Mouse (Mus musculus) liver, embryonic 11.5 days (tissue): Measurements from ENCODE around the gene Car10. TPM values are rescaled to one million over a fixed set of nuclear protein-coding genes. Genes with fewer than 3 reads are reported as not detected.

Experiments used
- ATAC-seq: fragments of 200-750 bp; cut with Nextera tagmentation; replicated peaks from 2 replicates; pipeline ENCODE4 v1.8.0; 2017; ENCODE audit warnings: moderate number of reproducible peaks, mild to moderate bottlenecking, moderate TSS enrichment, moderate library complexity; ENCODE audit not compliant: low FRiP score
- DNase-seq: peaks from one replicate; pipeline ENCODE4 v3.0.0-alpha.2; 2017; ENCODE audit warnings: low spot score
- H3K27ac ChIP-seq: fragments of 300-500 bp; sonication (generic); 2 replicates; pipeline ENCODE4 v1.5.1; 2014; ENCODE audit warnings: mild to moderate bottlenecking, low read depth, low read length, control low read depth
- H3K27me3 ChIP-seq: fragments of 300-500 bp; sonication (generic); replicated peaks from 2 replicates; pipeline ENCODE4 v1.6.1; 2014; ENCODE audit warnings: low read length, mixed read lengths; ENCODE audit not compliant: control insufficient read depth, insufficient read depth
- H3K36me3 ChIP-seq: fragments of 300-500 bp; sonication (generic); 2 replicates; pipeline ENCODE4 v1.6.1; 2014; ENCODE audit warnings: mild to moderate bottlenecking, low read length, moderate library complexity, mixed read lengths; ENCODE audit not compliant: control insufficient read depth, insufficient read depth
- H3K4me1 ChIP-seq: fragments of 300-500 bp; sonication (generic); replicated peaks from 2 replicates; pipeline ENCODE4 v1.6.1; 2014; ENCODE audit warnings: low read length, mixed read lengths; ENCODE audit not compliant: control insufficient read depth, insufficient read depth
- H3K4me2 ChIP-seq: fragments of 300-500 bp; sonication (generic); 2 replicates; pipeline ENCODE4 v1.6.1; 2014; ENCODE audit warnings: mild to moderate bottlenecking, control low read depth, moderate library complexity
- H3K4me3 ChIP-seq: fragments of 300-500 bp; sonication (generic); 2 replicates; pipeline ENCODE4 v1.5.1; 2014; ENCODE audit warnings: low read depth, low read length, control low read depth
- H3K9ac ChIP-seq: fragments of 300-500 bp; sonication (generic); 2 replicates; pipeline ENCODE4 v1.6.1; 2014; ENCODE audit warnings: low read depth, low read length, control low read depth
- H3K9me3 ChIP-seq: fragments of 300-500 bp; sonication (generic); 2 replicates; pipeline ENCODE4 v1.6.1; 2016; ENCODE audit warnings: low read length, inconsistent platforms, mixed read lengths; ENCODE audit not compliant: control insufficient read depth
- WGBS: fragments of 180-500 bp; shearing (Covaris S2); extraction: QIAGEN DNeasy Blood & Tissue Kit; methylation state at CpG from one replicate; pipeline ENCODE4 v1.1.7; 2014; 5-methylcytosine and 5-hydroxymethylcytosine counted together
- polyA plus RNA-seq: library from polyadenylated mRNA; unstranded; fragments of >200 nt; fragmentation: Nextera tagmentation; extraction: Ambion mirVana; gene quantifications from 2 replicates; pipeline ENCODE4 v1.2.1, GENCODE M21; 2014

Gene Car10
- polyA plus RNA-seq, 1 experiment from 2014 or later, result 0.18 TPM

GRCm38 (mm10) chr11:93503469-93503868 is 405.6 kb downstream of the Car10 start:
- Histone ChIP-seq H3K4me3 (no peak overlapping the region), H3K9me3 (no peaks in the 10 kb centered on the region), H3K9ac (no peak overlapping the region), H3K27ac (no peak overlapping the region), H3K4me1 (no peaks in the 10 kb centered on the region), H3K36me3 (no peaks in the 10 kb centered on the region), H3K4me2 (no peak overlapping the region), H3K27me3 (no peaks in the 10 kb centered on the region)
- 27% methylated on average over 2 of the region's 2 CpGs for WGBS
- DNase-seq (no peak), ATAC-seq (no peak)

- no peak for ATAC-seq
These were observed 411.9 kb downstream of the Car10 start for GRCm38 (mm10) chr11:93509527-93510235.

GRCm38 (mm10) chr11:93512843-93513242 is 415.0 kb downstream of the Car10 start:
- Histone ChIP-seq H3K36me3 (no peaks in the 10 kb centered on the region), H3K9me3 (no peaks in the 10 kb centered on the region), H3K9ac (no peak overlapping the region), H3K4me3 (no peak overlapping the region), H3K4me2 (no peak overlapping the region), H3K27ac (no peak overlapping the region), H3K27me3 (no peaks in the 10 kb centered on the region), H3K4me1 (no peaks in the 10 kb centered on the region)
- DNase-seq, result no peak
- no peak for ATAC-seq
- WGBS, result 72% methylated on average over 2 of the region's 2 CpGs

More at GRCm38 (mm10) chr11:93509527-93510235, 411.9 kb downstream of the Car10 start:
- no peak overlapping the region for H3K27ac ChIP-seq
- no peak overlapping the region for H3K9ac ChIP-seq
- H3K36me3 ChIP-seq, result no peaks in the 10 kb centered on the region
- H3K9me3 ChIP-seq, result no peaks in the 10 kb centered on the region
- H3K4me2 ChIP-seq, result no peak overlapping the region
- DNase-seq, result no peak
- 78% methylated on average over 11 of the region's 11 CpGs for WGBS
- no peak overlapping the region for H3K4me3 ChIP-seq
- H3K27me3 ChIP-seq, result no peaks in the 10 kb centered on the region
- H3K4me1 ChIP-seq, result no peaks in the 10 kb centered on the region

GRCm38 (mm10) chr11:93514396-93514795 is 416.6 kb downstream of the Car10 start:
- no peaks in the 10 kb centered on the region for H3K9me3 ChIP-seq
- no peak for DNase-seq
- ATAC-seq, result no peak
- H3K9ac ChIP-seq, result no peak overlapping the region
- H3K4me1 ChIP-seq, result no peaks in the 10 kb centered on the region
- H3K27ac ChIP-seq, result no peak overlapping the region
- 23% methylated on average over 2 of the region's 2 CpGs for WGBS
- no peaks in the 10 kb centered on the region for H3K27me3 ChIP-seq
- no peaks in the 10 kb centered on the region for H3K36me3 ChIP-seq
- H3K4me3 ChIP-seq, result no peak overlapping the region
- H3K4me2 ChIP-seq, result no peak overlapping the region

- ATAC-seq, result no peak
- Histone ChIP-seq H3K36me3 (no peaks in the 10 kb centered on the region), H3K4me1 (no peaks in the 10 kb centered on the region), H3K9ac (no peak overlapping the region), H3K27ac (no peak overlapping the region), H3K9me3 (no peaks in the 10 kb centered on the region), H3K4me2 (no peak overlapping the region), H3K27me3 (no peaks in the 10 kb centered on the region), H3K4me3 (no peak overlapping the region)
- no peak for DNase-seq
- WGBS, result 82% methylated on average over 6 of the region's 6 CpGs
These were observed 417.7 kb downstream of the Car10 start for GRCm38 (mm10) chr11:93515566-93515965.

- WGBS, result 79% methylated on average over 9 of the region's 9 CpGs
- no peak overlapping the region for H3K4me2 ChIP-seq
- H3K27ac ChIP-seq, result no peak overlapping the region
- no peak for DNase-seq
- H3K27me3 ChIP-seq, result no peaks in the 10 kb centered on the region
- H3K4me1 ChIP-seq, result no peaks in the 10 kb centered on the region
- H3K9me3 ChIP-seq, result no peaks in the 10 kb centered on the region
- ATAC-seq, result no peak
- no peaks in the 10 kb centered on the region for H3K36me3 ChIP-seq
- no peak overlapping the region for H3K4me3 ChIP-seq
- H3K9ac ChIP-seq, result no peak overlapping the region
These were observed 418.4 kb downstream of the Car10 start for GRCm38 (mm10) chr11:93516216-93516615.

GRCm38 (mm10) chr11:93516946-93517345 is 419.1 kb downstream of the Car10 start:
- no peaks in the 10 kb centered on the region for H3K9me3 ChIP-seq
- H3K4me2 ChIP-seq, result no peak overlapping the region
- no peak overlapping the region for H3K27ac ChIP-seq
- H3K9ac ChIP-seq, result no peak overlapping the region
- ATAC-seq (no peak), DNase-seq (no peak)
- H3K27me3 ChIP-seq, result no peaks in the 10 kb centered on the region
- no peaks in the 10 kb centered on the region for H3K4me1 ChIP-seq
- H3K36me3 ChIP-seq, result no peaks in the 10 kb centered on the region
- H3K4me3 ChIP-seq, result no peak overlapping the region
- WGBS, result 59% methylated on average over 2 of the region's 2 CpGs

- ATAC-seq (no peak), DNase-seq (no peak)
- H3K36me3 ChIP-seq, result no peaks in the 10 kb centered on the region
- H3K4me2 ChIP-seq, result no peak overlapping the region
- no peak overlapping the region for H3K9ac ChIP-seq
- no peaks in the 10 kb centered on the region for H3K4me1 ChIP-seq
- H3K27ac ChIP-seq, result no peak overlapping the region
- H3K27me3 ChIP-seq, result no peaks in the 10 kb centered on the region
- 66% methylated on average over 3 of the region's 3 CpGs for whole genome bisulfite sequencing
- no peaks in the 10 kb centered on the region for H3K9me3 ChIP-seq
- H3K4me3 ChIP-seq, result no peak overlapping the region
These were observed 424.7 kb downstream of the Car10 start for GRCm38 (mm10) chr11:93522501-93522900.

- H3K36me3 ChIP-seq, result no peaks in the 10 kb centered on the region
- H3K27ac ChIP-seq, result no peak overlapping the region
- ATAC-seq (no peak), DNase-seq (no peak)
- H3K9me3 ChIP-seq, result no peaks in the 10 kb centered on the region
- no peaks in the 10 kb centered on the region for H3K27me3 ChIP-seq
- WGBS, result 78% methylated on average over 3 of the region's 3 CpGs
- H3K9ac ChIP-seq, result no peak overlapping the region
- H3K4me2 ChIP-seq, result no peak overlapping the region
- no peaks in the 10 kb centered on the region for H3K4me1 ChIP-seq
- H3K4me3 ChIP-seq, result no peak overlapping the region
These were observed 428.1 kb downstream of the Car10 start for GRCm38 (mm10) chr11:93525921-93526320.
